Mouse (Mus musculus): Measurements from ENCODE around the gene Pptc7. TPM values are rescaled to one million over a fixed set of nuclear protein-coding genes. Genes with fewer than 3 reads are reported as not detected.

Gene Pptc7
- total RNA-seq (2021), result 100 to 1,000 TPM; 103 to 115 TPM
- long read RNA-seq, experiment 1, full-length matches to known transcripts, result 32 of 66 reads
- long read RNA-seq, experiment 1, partial matches to known transcripts, result 32 of 66 reads
- long read RNA-seq, experiment 1, other reads (novel, unspliced or antisense), result 2 of 66 reads
- long read RNA-seq, experiment 2, full-length matches to known transcripts, result 41 of 89 reads
- long read RNA-seq, experiment 2, partial matches to known transcripts, result 39 of 89 reads
- long read RNA-seq, experiment 2, other reads (novel, unspliced or antisense), result 9 of 89 reads

DNA sequence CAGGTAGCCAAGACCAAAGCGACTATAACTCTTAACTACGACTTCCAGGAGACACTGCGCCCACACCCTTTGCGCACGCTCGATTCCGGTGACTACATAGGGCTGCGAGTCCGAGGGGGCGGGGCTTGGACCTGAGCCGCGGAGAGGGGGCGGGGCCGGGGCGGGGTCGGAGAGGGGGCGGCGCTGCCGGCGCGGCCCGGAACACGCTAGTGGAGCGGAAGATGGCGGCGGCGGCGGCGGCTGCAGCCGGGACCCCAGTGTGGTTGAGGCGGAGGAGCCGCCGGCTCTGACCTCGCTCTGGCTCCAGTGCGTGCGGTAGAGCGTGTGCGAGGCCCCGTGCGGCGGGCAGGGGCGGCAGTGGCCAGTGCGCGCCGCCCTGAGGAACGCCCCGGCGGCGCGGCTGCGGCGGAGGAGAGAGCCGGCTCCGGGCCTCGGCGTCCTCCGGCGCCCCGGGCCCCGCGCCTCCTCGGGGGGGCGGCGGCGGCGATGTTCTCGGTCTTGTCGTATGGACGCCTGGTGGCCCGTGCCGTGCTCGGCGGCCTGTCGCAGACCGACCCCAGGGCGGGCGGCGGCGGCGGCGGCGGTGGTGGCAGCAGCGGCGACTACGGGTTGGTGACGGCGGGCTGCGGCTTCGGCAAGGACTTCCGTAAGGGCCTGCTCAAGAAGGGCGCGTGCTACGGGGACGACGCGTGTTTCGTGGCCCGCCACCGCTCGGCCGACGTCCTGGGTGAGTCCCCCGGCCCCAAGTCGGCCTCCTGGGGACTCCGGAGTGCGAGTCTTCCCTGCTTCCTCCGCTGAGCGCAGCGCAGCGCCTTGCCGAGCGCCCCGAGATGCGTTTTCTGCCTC lies at the start of gene Pptc7:
Gene Pptc7 (plus strand): TSS at position 183 of the 846 bp plus-strand sequence.
- intact Hi-C loops (cut with DNase I), result loop anchor here (1.0 kb wide), 1 partner anchor 30 kb away; no protein-coding TSS in a partner anchor
- TF ChIP-seq CTCF (IDR thresholded peaks at IDR 0.05), result no peak; the same call in 1 of the 2 replicates
- Histone ChIP-seq H3K4me3 (peak within 1 kb of the TSS; percentile 98), H3K27ac (peak within 1 kb of the TSS; percentile 99)
- DNase-seq, result peak; percentile 95

DNA sequence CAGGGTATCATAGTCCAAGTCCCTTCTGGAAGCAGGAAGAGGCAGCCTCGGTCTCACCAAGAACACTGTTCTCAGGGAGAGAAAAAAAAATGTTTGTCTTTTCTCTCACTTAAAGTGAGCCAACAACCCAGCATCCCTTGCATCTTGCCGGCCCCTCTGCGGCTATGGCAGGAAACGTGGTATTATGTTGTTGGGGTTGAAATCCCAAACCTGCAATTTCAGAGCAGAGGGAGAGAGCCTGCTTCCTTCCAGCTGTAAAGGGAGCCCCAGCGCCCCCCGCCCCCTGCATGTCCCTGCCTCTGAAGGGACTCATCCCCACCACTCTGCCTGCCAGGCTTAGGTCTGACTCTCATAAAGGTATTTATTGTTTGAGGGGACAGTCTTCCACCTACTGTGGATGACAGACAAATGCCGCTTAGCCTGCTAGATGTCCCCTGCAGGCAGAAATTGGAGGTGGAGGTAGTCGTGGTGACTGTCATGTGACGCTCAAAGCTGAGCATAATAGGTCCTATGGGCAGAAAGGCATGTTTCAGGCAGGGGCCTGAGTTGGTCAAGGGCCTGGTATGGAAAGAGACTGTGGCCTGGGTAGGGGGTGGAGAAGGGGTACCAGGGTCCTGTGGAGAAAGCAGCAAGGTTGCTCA lies 48.8 kb upstream of the Pptc7 start:
- intact Hi-C loops (cut with DNase I), result no loop called here
- no peak for TF ChIP-seq CTCF (IDR thresholded peaks at IDR 0.05)
- Histone ChIP-seq H3K27ac (no peak overlapping the region), H3K4me3 (no peak overlapping the region)
- no peak for DNase-seq

DNA sequence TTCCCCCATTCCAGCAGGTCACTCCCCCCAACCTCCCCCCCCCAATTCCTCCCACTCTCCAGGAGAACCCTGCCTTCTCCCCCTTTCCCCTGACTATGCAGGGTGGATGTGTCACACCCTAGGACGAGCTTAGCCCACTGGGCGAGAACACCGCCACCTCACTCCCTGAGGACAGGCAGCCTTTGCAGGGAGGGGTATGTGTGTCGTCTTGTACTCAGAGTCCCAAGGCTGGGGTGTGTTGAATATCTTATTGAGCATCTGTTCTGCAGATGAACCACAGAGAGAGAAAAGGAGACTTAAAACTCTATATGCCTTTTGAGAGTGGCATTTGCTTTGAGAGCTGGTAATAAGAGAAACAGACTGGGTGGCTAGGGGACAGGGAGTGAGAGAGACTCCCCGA lies 47.0 kb upstream of the Pptc7 start:
- Histone ChIP-seq H3K4me3 (no peak overlapping the region), H3K27ac (no peak overlapping the region)
- intact Hi-C loops (cut with DNase I), result no loop called here
- no peak for DNase-seq
- no peak for TF ChIP-seq CTCF (IDR thresholded peaks at IDR 0.05)

DNA sequence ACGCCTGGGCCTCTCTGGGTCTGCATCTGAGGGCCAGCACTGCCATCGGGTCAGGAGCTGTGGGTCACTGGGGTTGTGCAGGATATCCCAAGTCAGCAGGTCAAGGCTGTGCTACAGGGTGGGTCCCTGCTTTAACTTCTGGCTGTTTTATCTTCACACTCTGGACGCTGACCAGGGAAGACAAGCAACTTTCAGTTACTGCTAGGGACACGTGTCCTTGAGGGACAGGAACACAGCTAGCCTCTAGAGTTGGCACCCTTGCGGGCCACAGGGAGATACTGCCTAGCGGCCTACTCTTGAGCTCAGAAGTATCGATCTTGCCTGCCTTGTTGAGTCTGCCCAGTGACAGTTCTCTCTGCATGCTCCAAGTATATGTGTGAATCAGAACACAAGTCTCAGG lies 44.5 kb upstream of the Pptc7 start:
- Histone ChIP-seq H3K4me3 (no peak overlapping the region), H3K27ac (no peak overlapping the region)
- TF ChIP-seq CTCF (IDR thresholded peaks at IDR 0.05), result no peak
- intact Hi-C loops (cut with DNase I), result no loop called here
- DNase-seq, result no peak

DNA sequence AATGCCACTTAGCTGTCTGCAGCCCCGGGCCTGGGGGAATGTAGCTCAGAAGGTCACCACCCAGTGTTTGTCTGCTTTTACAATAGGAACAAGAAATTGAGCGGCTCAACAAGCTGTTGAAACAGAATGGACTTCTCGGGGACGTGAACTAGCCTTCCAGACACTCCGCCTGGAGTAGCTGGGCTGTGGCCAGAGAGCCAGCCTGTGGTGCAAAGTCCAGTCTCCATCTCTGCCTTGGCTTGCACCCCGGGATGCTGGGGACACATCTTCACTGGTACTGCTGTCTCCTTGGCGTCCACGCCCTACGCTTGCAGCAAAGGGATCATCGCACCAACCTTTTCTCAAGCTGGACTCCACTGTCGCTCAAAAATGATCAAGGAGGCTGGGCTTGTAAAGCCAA lies 43.6 kb upstream of the Pptc7 start:
- no peak for DNase-seq
- intact Hi-C loops (cut with DNase I), result no loop called here
- no peak for TF ChIP-seq CTCF (IDR thresholded peaks at IDR 0.05)
- Histone ChIP-seq H3K27ac (no peak overlapping the region), H3K4me3 (no peak overlapping the region)

DNA sequence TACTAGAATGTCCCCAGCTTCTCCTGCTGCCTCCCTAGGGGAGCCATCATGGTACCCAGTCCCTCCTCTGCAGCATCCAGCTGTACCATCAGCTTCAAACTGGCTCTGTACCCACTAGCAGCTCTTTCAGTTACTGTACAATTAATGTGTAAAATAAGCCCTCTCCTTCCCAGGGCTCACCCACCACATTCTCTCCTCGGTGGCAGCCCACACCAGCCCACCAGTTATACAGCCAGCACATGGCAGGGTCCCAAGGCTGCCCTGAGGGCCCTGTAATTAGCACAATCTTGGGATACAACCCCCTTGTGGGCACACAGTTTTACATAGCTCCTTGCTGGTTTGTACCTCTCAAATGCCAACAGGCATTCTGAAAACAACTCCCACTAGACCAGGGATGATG lies 43.2 kb upstream of the Pptc7 start:
- TF ChIP-seq CTCF (IDR thresholded peaks at IDR 0.05), result no peak
- no peak overlapping the region for H3K4me3 ChIP-seq
- intact Hi-C loops (cut with DNase I), result no loop called here
- no peak for DNase-seq
- no peak overlapping the region for H3K27ac ChIP-seq

DNA sequence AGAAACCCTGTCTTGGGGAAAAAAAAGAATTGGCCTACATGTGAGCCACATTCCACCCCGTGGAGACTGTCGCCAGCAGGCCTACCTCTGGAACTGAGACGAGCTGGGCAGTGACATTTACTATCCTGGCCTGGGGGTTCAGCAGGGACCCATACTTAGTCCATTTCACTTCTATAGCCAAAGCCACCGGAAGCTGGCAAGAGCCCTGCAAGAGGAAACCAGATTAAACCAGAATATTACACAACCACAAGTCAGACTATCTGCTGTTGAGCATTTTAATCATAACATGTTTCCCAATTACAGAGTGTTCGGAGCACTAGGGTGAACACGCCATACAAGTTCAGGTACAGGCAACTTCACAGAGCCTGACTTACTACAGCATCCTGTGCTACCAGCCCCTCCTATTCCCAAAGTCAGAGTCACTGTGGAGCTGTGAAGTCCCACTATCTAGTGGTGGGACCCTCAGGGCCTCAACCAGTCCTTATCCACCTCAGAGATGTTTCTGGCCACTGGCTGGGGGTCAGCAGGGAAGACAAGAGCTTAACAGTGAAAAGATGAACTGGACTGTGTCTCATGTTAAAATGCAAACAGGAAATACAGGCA lies 41.5 kb upstream of the Pptc7 start:
- peak overlapping the region; percentile 40; the same call in 1 of the 2 replicates for H3K27ac ChIP-seq
- no peak for TF ChIP-seq CTCF (IDR thresholded peaks at IDR 0.05)
- intact Hi-C loops (cut with DNase I), result no loop called here
- DNase-seq, result peak; percentile 50
- no peak overlapping the region for H3K4me3 ChIP-seq

DNA sequence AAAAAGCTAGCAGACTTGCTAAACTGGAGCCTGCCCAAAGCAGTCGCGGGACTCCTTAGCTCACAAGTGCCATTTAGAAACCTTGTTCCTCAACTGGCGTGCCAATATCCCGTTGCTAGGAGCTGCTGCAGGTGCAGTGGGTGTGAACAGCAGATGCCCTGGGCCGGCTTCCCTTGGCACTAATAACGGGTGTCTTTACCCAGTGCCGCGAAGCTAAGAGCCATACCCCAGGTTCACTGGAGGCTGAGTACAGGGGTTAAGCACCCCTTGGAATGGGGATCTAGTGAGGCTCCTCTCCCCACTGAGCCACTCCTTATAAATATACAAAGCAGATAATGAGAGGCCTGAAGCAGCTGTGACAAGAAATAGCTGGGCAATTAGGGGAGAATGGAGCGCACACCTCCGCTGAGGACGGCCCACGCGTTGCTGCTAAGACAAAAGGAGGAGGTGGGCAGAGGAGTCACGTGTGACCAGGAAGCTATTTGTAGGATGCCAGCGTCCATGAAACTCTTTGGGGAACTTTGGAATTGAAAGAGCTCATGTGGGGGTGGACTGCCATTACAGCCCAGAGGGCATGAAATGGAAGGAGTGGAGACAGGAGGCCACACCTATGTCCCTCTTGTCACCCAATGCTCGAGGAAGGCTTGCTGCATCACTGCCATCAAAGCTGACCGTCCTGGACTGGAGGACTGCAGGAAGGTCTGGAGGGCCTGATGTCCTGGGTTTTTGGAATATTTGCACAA lies 40.2 kb upstream of the Pptc7 start:
- no peak for DNase-seq
- no peak for TF ChIP-seq CTCF (IDR thresholded peaks at IDR 0.05)
- intact Hi-C loops (cut with DNase I), result no loop called here
- Histone ChIP-seq H3K27ac (no peak overlapping the region), H3K4me3 (no peak overlapping the region)

DNA sequence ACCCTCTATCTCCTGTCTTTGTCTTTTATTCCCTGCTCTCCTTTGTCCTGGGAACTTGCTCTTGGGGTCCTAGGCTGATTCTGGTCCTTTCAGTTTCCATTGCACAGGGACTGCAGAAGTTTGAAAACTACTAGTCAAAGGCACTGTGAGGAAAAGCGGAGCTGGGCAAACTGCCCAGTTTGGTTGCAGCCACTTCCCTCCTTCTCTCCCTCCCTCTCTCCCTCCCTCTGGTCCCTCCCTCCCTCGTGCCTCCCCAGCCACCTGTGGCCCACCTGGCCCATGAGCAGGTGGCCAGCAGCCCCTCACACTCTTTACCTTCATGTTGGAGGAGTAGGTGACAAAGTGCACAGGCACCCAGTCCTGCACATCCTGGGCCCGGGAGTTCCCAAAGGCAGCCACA lies 39.0 kb upstream of the Pptc7 start:
- H3K4me3 ChIP-seq, result no peak overlapping the region
- TF ChIP-seq CTCF (IDR thresholded peaks at IDR 0.05), result no peak
- intact Hi-C loops (cut with DNase I), result no loop called here
- no peak for DNase-seq
- H3K27ac ChIP-seq, result no peak overlapping the region

DNA sequence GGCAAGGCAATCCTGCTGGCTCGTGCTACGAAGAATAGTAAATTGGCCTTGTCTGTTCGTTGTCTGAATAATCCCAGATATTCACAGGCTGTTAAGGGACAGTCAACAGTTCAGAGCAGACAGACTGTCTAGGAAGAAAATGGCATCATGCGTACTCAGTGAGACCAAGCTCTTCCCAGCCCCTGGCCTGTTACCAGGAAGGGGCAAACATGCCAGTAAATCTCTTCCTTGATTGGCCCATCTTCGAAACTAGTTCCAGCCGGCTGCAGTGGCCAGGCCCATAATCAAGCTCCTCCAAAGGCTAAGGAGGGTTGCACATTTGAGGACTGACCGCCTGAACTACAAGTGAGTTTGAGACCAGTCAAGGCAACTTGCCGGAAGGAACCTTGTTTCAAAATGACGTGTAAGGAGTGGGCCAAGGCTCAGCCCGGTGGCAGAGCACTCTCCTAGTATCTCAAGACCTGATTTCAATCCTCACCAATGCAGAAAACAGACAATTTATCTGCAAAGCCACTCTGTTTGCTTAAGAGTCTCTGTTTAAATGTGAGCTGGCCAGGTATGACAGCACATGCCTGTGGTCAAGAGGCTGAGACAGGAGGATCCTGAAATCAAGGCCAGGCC lies 37.5 kb upstream of the Pptc7 start:
- intact Hi-C loops (cut with DNase I), result no loop called here
- H3K27ac ChIP-seq, result no peak overlapping the region
- H3K4me3 ChIP-seq, result no peak overlapping the region
- TF ChIP-seq CTCF (IDR thresholded peaks at IDR 0.05), result no peak
- no peak for DNase-seq

DNA sequence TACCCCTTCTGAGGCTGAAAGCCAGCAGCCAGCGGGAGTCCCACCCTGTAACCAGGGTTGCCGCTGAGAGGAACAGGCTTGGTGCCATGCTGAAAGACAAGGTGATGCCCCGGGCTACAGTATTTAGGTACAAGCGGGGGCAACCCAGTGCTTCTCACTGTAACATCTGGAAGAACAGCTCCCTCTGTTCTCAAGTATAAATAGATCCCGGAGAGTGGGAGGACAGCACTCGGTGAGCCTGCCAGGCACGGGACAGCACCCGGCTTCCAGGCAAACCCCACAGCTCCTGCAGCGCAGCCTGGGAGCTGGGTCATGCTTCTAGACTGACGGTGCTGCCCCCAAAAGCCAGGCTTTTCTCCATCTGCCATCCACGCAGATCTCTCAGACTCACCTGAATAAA lies 36.6 kb upstream of the Pptc7 start:
- no peak for DNase-seq

DNA sequence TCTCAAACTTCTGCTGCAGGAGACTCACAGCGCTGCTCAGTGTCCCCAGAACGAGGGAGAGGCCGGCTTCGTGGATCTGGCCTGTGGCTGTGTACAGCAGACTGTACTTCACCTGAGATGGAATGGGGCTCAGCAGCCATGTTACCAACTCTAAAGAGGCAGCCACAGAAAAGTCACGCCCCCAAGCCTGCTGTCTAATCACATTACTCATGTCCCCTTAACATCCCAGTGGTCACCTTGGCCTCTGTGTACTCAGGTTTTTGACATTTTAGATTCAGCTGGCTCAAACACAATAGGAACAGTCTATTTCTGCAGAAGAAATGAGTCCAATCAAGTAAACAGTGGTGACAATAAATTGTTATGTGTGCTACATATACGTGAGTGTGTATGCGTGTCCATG lies 36.2 kb upstream of the Pptc7 start:
- intact Hi-C loops (cut with DNase I), result no loop called here
- no peak for DNase-seq
- H3K4me3 ChIP-seq, result no peak overlapping the region
- no peak for TF ChIP-seq CTCF (IDR thresholded peaks at IDR 0.05)
- no peak overlapping the region for H3K27ac ChIP-seq

More for the DNA sequence above, 36.6 kb upstream of the Pptc7 start:
- Histone ChIP-seq H3K4me3 (no peak overlapping the region), H3K27ac (no peak overlapping the region)
- intact Hi-C loops (cut with DNase I), result no loop called here
- TF ChIP-seq CTCF (IDR thresholded peaks at IDR 0.05), result no peak
